Mouse (Mus musculus) heart, embryonic 10.5 days (tissue): Measurements from ENCODE around the gene Cpvl. TPM values are rescaled to one million over a fixed set of nuclear protein-coding genes. Genes with fewer than 3 reads are reported as not detected.

ENCODE experiments used
- DNase-seq: peaks from one replicate; pipeline ENCODE4 v3.0.0-alpha.2; 2017; ENCODE audit warnings: low spot score
- H3K27ac ChIP-seq: fragments of 300-500 bp; sonication (generic); 2 replicates; pipeline ENCODE4 v1.5.1; 2016; ENCODE audit warnings: mild to moderate bottlenecking
- H3K27me3 ChIP-seq: fragments of 300-500 bp; sonication (generic); 2 replicates; pipeline ENCODE4 v1.6.1; 2016; ENCODE audit warnings: mild to moderate bottlenecking; ENCODE audit not compliant: poor library complexity, insufficient read depth, severe bottlenecking
- H3K36me3 ChIP-seq: fragments of 300-500 bp; sonication (generic); 2 replicates; pipeline ENCODE4 v1.6.1; 2016; ENCODE audit warnings: mild to moderate bottlenecking, moderate library complexity
- H3K4me1 ChIP-seq: fragments of 300-500 bp; sonication (generic); 2 replicates; pipeline ENCODE4 v1.6.1; 2016; ENCODE audit warnings: mild to moderate bottlenecking
- H3K4me3 ChIP-seq: fragments of 300-500 bp; sonication (generic); 2 replicates; pipeline ENCODE4 v1.5.1; 2016; ENCODE audit warnings: mild to moderate bottlenecking, moderate library complexity
- H3K9me3 ChIP-seq: fragments of 300-500 bp; sonication (generic); 2 replicates; pipeline ENCODE4 v1.6.1; 2016; ENCODE audit warnings: mild to moderate bottlenecking, moderate library complexity
- WGBS: fragments of 180-500 bp; shearing (Covaris S2); methylation state at CpG from one replicate; pipeline ENCODE4 v1.1.7; 2016; 5-methylcytosine and 5-hydroxymethylcytosine counted together
- polyA plus RNA-seq: library from polyadenylated mRNA; unstranded; fragments of >200 nt; fragmentation: Nextera tagmentation; extraction: Ambion mirVana; gene quantifications from 2 replicates; pipeline ENCODE4 v1.2.1, GENCODE M21; 2016

The Cpvl gene
- polyA plus RNA-seq, 1 experiment from 2014 or later = not detected

- 82% methylated on average over 3 of the region's 3 CpGs for whole genome bisulfite sequencing
- Histone ChIP-seq H3K9me3 (no peaks in the 10 kb centered on the region), H3K27ac (no peak overlapping the region), H3K4me1 (peaks cover 21% of the 10 kb centered on the region), H3K36me3 (no peaks in the 10 kb centered on the region), H3K4me3 (no peak overlapping the region), H3K27me3 (no peaks in the 10 kb centered on the region)
- DNase-seq = no peak
Observed at GRCm38 (mm10) chr6:53987235-53987634, 8.8 kb upstream of the Cpvl start.

DNA sequence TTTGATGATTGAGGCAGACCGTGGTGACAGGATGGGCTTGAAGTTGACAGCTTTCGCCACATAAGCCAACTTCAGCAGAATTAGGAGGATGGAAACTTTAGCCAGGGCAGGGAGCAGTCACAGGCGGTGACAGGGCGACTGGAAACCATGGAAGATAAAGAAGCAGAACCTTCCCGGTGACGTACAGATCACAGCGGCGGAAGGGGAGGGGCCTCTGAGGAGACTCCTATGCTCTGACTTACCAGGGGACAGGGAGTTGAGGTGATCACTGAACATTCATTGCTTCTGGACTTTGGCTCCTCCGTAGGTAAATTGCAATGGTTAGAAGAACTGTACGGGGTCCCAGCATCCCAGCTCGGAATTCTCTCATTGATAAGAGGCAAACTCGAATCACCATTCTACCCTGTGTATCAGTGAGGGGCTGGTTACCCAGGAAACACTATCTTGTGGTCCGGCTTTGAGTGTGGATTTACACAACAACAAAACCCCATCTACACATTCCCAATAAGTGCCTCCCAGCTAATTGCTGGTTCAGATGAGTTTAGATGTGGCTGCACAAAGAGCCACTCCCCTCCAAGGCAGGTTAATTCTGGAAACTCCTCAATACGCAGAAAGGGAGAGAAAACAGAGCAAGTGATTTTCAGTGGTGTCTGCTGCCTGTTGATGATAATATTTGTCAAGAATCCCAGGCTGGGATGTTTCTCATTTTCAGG is 8.0 kb upstream of the Cpvl start:
- H3K27me3 ChIP-seq = no peaks in the 10 kb centered on the region
- 23% methylated on average over 14 of the region's 14 CpGs for WGBS
- no peaks in the 10 kb centered on the region for H3K9me3 ChIP-seq
- no peaks in the 10 kb centered on the region for H3K36me3 ChIP-seq
- peak overlapping the region; percentile 54 for H3K4me3 ChIP-seq
- peak overlapping the region; percentile 80 for H3K27ac ChIP-seq
- H3K4me1 ChIP-seq = peaks cover 27% of the 10 kb centered on the region
- peak; percentile 85 for DNase-seq

DNA sequence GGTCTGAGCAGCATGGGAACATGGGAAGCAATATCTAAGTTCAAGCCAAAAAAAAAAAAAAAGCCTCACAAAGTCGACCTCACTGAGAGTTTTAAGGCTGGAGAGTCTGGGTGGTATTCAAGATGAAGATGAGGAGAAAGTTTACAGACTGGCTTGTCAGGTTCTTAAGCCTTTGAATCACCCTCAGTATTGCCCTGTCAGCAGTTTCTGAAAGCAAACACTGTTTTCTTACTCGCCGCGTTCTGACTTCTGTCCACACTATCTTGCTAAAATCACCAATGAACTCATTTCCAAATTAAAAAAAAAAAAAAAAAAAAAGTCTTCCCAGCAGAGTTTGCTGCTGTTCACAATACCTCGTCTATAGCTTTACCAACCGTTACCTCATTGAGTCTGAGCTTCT is 5.3 kb upstream of the Cpvl start:
- H3K27ac ChIP-seq = no peak overlapping the region
- H3K27me3 ChIP-seq = no peaks in the 10 kb centered on the region
- H3K36me3 ChIP-seq = no peaks in the 10 kb centered on the region
- H3K9me3 ChIP-seq = no peaks in the 10 kb centered on the region
- H3K4me1 ChIP-seq = peaks cover 38% of the 10 kb centered on the region
- H3K4me3 ChIP-seq = no peak overlapping the region
- WGBS = 73% methylated on average over 6 of the region's 6 CpGs
- DNase-seq = no peak

GRCm38 (mm10) chr6:53982612-53983011 is 4.1 kb upstream of the Cpvl start:
- 54% methylated on average over 4 of the region's 4 CpGs for WGBS
- Histone ChIP-seq H3K9me3 (no peaks in the 10 kb centered on the region), H3K4me3 (no peak overlapping the region), H3K36me3 (no peaks in the 10 kb centered on the region), H3K4me1 (peaks cover 38% of the 10 kb centered on the region), H3K27me3 (no peaks in the 10 kb centered on the region), H3K27ac (no peak overlapping the region)
- no peak for DNase-seq

DNA sequence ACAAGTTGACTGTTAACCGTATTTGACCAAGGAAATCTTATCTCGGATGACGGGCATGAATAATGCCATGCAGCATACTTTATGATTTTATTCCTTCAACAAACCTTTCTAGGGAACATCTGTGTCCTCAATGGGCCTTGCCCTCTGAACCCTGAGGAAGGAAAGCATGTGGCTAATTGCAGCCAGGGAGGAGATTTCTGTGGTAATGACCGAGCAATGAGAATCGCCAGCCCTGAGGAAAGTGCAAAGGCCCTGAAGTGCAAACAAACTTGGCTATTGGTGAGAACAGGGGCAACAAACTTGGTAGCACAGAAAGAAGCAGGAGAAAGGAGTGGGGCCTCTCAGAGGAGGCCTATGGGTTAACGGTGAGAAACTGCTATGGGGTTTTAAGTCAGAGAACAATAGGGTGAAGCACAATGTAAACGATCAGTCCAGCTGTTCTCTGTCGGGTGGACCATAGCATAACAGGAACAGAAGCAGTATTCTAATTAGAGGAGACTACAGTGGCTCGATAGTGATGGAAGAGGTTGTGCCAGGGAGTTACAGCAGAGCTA is 3.7 kb upstream of the Cpvl start:
- no peak overlapping the region for H3K4me3 ChIP-seq
- H3K9me3 ChIP-seq = no peaks in the 10 kb centered on the region
- H3K4me1 ChIP-seq = peaks cover 38% of the 10 kb centered on the region
- no peaks in the 10 kb centered on the region for H3K36me3 ChIP-seq
- H3K27me3 ChIP-seq = no peaks in the 10 kb centered on the region
- 66% methylated on average over 9 of the region's 9 CpGs for WGBS
- no peak overlapping the region for H3K27ac ChIP-seq
- DNase-seq = no peak

- Histone ChIP-seq H3K4me1 (peaks cover 29% of the 10 kb centered on the region), H3K4me3 (no peak overlapping the region), H3K27me3 (no peaks in the 10 kb centered on the region), H3K27ac (no peak overlapping the region), H3K9me3 (no peaks in the 10 kb centered on the region), H3K36me3 (no peaks in the 10 kb centered on the region)
- DNase-seq = peak; percentile 79
- 38% methylated on average over 15 of the region's 15 CpGs for WGBS
Observed at GRCm38 (mm10) chr6:53980817-53981480, 2.5 kb upstream of the Cpvl start.

DNA sequence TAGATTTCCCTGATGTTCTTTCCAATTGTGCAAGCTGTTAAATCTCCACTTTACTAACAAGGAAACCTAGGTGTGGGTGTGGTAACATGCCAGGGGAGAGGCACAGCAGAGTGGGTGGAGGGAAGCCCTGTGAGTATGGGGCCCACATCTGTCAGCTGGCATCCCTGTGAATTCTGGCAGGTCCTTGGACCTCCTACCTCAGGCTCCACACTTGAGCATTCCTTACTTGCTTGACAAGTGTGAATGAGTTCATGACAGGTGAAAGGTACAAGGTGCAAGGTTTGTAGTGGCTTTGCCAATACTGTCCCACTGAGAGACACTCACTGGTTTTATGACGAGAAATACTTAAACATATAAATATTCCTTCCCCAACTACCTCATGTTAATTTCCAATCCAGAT is 4.4 kb downstream of the Cpvl start:
- Histone ChIP-seq H3K27me3 (no peaks in the 10 kb centered on the region), H3K9me3 (no peaks in the 10 kb centered on the region), H3K36me3 (no peaks in the 10 kb centered on the region), H3K4me3 (no peak overlapping the region), H3K27ac (no peak overlapping the region), H3K4me1 (peaks cover 13% of the 10 kb centered on the region)
- no peak for DNase-seq
- 70% methylated on average over 1 of the region's 1 CpGs for WGBS

DNA sequence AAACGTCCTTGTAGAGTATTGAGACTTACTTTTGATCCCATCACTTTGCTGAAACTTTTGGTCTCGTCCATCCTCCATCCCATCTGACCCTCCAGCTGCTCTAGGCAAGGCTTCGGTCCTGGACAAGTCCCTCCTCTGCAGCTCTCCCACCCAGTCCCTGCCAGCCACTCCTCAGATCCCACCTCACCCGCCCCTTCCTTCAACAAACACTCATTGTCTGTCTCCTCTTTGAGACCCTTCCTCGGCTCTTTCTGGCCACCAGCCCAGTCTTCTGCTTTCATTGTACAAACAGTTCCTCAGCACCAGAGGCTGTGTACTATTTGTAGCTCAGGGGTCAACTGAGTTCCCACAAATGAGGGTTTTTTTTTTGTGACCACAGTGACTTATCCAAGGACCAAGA is 5.0 kb downstream of the Cpvl start:
- Histone ChIP-seq H3K4me3 (no peak overlapping the region), H3K27ac (no peak overlapping the region), H3K36me3 (no peaks in the 10 kb centered on the region), H3K27me3 (no peaks in the 10 kb centered on the region), H3K4me1 (peaks cover 17% of the 10 kb centered on the region), H3K9me3 (no peaks in the 10 kb centered on the region)
- 37% methylated on average over 5 of the region's 5 CpGs for WGBS
- no peak for DNase-seq

- Histone ChIP-seq H3K4me1 (peaks cover 21% of the 10 kb centered on the region), H3K9me3 (no peaks in the 10 kb centered on the region), H3K27me3 (no peaks in the 10 kb centered on the region), H3K27ac (no peak overlapping the region), H3K4me3 (no peak overlapping the region), H3K36me3 (no peaks in the 10 kb centered on the region)
- 83% methylated on average over 12 of the region's 12 CpGs for WGBS
- DNase-seq = no peak
Observed at GRCm38 (mm10) chr6:53972238-53972743, 6.2 kb downstream of the Cpvl start.

- H3K9me3 ChIP-seq = no peaks in the 10 kb centered on the region
- H3K36me3 ChIP-seq = no peaks in the 10 kb centered on the region
- peaks cover 21% of the 10 kb centered on the region for H3K4me1 ChIP-seq
- WGBS = 73% methylated on average over 3 of the region's 3 CpGs
- H3K27ac ChIP-seq = no peak overlapping the region
- no peak for DNase-seq
- no peak overlapping the region for H3K4me3 ChIP-seq
- H3K27me3 ChIP-seq = no peaks in the 10 kb centered on the region
Observed at GRCm38 (mm10) chr6:53971729-53972128, 6.7 kb downstream of the Cpvl start.

DNA sequence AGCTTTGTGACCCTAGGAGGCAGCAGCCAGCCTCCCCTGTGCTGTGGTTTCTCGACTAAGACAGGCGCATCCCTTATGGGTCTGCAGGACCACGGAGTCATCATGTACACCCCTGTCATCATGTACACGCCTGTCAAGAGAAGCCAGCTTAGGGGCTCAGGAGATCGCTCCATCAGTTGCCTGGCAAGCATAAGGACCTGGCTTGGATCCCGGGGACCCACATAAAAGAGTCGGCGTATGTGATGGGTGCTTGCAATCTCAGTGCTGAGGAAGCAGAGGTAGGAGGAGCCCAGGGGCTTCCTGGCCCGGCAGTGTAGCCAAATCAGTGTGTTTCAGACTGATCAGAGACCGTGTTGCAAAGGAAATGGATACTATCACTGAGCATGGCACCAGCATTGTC is 9.4 kb downstream of the Cpvl start:
- peak overlapping the region; percentile 25; the same call in 1 of the 2 replicates for H3K27ac ChIP-seq
- H3K36me3 ChIP-seq = no peaks in the 10 kb centered on the region
- 71% methylated on average over 10 of the region's 10 CpGs for WGBS
- no peak for DNase-seq
- no peak overlapping the region for H3K4me3 ChIP-seq
- H3K27me3 ChIP-seq = no peaks in the 10 kb centered on the region
- no peaks in the 10 kb centered on the region for H3K9me3 ChIP-seq
- peaks cover 27% of the 10 kb centered on the region for H3K4me1 ChIP-seq

DNA sequence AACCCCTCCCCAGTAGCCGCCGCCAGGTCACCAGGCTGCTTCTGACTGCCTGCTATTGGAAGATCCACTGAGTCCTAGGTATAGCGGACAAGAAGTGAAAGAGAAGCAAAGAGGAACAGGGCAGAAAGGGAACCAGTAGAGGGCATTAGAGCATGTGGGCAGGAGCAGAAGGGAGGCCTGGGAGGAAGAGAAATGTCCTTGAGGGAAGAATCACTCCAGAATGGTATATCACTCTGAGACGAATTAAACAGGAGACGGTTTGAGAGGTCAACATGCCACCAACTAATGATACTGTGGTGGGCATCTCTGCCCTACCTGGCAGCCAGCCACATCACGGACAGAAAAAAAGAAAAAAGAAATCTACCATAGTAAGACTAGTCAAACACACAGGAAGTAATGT is 9.9 kb downstream of the Cpvl start:
- no peaks in the 10 kb centered on the region for H3K27me3 ChIP-seq
- no peaks in the 10 kb centered on the region for H3K36me3 ChIP-seq
- H3K4me3 ChIP-seq = no peak overlapping the region
- no peaks in the 10 kb centered on the region for H3K9me3 ChIP-seq
- 81% methylated on average over 6 of the region's 6 CpGs for WGBS
- no peak for DNase-seq
- 0 out of 2 replicates have a peak overlapping the region, but pooled peaks have one; percentile 25 for H3K27ac ChIP-seq
- peaks cover 25% of the 10 kb centered on the region for H3K4me1 ChIP-seq

GRCm38 (mm10) chr6:53966595-53966994 is 11.9 kb downstream of the Cpvl start:
- H3K27me3 ChIP-seq = no peaks in the 10 kb centered on the region
- H3K27ac ChIP-seq = no peak overlapping the region
- H3K36me3 ChIP-seq = no peaks in the 10 kb centered on the region
- H3K9me3 ChIP-seq = no peaks in the 10 kb centered on the region
- DNase-seq = no peak
- H3K4me3 ChIP-seq = no peak overlapping the region
- WGBS = 70% methylated on average over 5 of the region's 5 CpGs
- peaks cover 22% of the 10 kb centered on the region; the same call in 1 of the 2 replicates for H3K4me1 ChIP-seq
